Mouse (Mus musculus) spleen, adult 12 weeks (tissue): Measurements from ENCODE around the gene Akr1d1.

ENCODE experiments used
- DNase-seq: peaks from one replicate; pipeline ENCODE4 v3.0.0; 2022; ENCODE audit warnings: low spot score

Gene Akr1d1

GRCm38 (mm10) chr6:37567363-37567762, 37.4 kb downstream of the Akr1d1 start:
- no peak for DNase-seq

DNA sequence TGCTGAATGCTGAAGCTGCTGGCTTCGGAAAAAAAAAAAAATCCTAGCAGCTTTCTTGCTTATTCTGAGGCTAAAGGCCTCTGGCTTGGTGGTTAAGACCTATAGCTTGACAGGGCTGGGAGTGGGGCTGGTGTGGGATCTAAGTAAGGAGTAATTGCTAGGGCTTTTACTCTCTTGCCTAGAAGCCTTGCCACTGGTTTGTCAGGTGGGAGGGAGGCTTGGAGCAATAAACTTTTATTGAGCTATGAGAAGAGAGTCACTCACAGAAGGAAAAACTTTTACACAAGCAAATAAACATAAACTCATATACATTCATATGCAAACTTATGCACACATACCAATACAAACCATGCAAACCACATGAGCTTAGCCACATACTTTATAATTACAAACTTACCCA, 42.0 kb downstream of the Akr1d1 start:
- DNase-seq = no peak

DNA sequence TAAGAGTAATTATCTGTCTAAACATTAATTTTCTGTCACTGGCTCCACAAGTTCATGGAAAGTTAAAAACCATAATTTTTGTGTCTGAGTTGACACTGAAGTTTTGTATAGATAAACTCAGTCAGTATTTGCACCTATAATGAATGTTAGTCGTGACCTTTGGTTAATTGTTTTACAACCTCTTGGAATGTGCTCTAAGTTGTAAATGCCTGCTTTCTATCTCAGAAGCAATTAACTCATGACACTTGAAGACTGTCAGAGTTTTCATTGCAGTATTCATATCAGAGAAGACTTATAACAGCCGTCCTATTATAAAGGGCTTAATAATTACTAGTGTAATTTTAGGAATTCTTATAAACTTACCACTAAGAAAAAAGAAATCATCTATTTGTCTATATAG, 43.0 kb downstream of the Akr1d1 start:
- DNase-seq = no peak

DNA sequence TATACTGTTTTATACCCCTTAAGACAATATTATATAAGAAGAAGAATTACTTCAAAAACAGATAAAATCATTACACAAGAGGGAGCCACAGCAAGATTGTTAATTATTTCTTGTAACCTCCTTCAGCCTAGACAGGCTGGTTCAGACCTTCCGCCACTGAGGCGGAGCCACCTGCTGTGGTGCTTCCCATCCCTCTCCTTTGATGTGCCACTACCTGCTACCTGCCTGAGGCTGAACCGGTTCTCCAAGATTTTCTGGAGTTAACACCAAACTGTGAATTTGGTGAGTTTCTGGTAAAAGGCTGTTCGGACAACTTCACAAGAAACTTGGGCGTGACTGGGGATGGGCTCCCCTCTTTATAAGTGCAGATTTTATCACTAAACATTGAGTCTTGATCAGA, 50.5 kb downstream of the Akr1d1 start:
- DNase-seq = no peak

- peak; percentile 15 for DNase-seq
These were observed 59.5 kb downstream of the Akr1d1 start for GRCm38 (mm10) chr6:37589340-37589962.

GRCm38 (mm10) chr6:37590800-37591199, 60.8 kb downstream of the Akr1d1 start:
- no peak for DNase-seq

DNA sequence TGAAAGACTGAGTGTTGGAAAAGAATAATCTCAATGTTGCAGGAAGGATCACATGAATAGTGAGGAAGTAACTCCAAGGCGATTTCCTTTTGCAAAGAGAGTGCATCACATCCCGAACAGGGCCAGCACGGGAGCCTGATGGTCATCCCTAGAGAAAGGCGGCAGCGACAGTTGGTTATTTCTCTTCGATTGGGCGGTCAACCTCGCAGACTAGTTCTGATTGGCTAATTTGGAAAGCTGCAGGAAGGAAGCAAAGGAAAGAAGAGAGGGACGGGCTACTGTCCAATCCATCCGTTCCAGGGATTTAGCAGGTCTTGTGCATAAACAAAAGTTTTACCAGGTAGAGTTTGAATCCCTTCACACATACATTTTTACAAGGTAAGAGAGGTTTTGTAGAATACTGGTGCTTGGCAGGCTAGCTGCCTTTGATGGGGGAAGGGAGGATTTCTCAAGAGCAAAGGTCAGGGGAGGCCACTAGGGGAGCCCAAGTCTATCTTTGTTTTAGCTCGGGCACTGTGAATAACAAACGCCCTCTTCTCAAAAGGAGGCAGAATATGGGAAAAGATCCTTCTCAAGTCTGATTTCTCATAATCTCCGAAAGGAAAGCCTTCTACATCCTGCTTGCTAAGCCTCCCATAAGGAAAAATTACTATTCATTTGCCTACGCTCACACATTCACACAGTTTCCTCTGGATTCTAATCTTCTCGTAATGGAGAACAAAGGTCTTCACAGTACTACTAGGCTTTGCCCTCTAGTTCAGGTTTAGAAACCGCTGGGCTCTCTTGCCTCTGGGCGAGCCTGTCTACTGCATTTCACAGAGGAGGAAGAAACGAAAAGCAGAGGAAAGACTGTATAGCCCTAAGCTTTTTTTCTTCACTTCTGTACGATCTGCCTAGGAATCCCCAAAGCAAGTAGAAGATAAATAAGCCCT, 62.4 kb downstream of the Akr1d1 start:
- DNase-seq = peak; percentile 17

- DNase-seq = no peak
These were observed 63.0 kb downstream of the Akr1d1 start for GRCm38 (mm10) chr6:37593033-37593374.

GRCm38 (mm10) chr6:37593551-37594089, 63.6 kb downstream of the Akr1d1 start:
- DNase-seq = no peak

DNA sequence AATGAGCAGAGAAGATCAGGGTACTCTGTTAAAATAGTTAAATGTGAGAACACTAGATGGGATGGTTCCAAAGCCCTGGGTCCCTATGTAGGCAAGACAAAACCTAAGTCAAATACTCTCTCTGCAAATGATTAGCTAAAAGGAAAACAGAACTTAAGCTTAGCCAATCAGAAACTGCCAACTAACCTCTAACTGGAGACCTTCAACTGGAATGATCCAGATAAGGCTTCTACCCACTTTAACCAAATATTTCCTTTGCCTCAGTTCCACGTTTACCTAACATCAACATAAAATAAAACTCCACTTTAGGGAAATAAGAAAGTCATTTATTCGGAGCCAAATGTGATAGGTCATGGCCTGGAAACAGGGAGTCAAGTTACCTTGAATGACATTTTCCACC, 67.1 kb downstream of the Akr1d1 start:
- DNase-seq = no peak

- DNase-seq = no peak
These were observed 68.1 kb downstream of the Akr1d1 start for GRCm38 (mm10) chr6:37598033-37598432.

DNA sequence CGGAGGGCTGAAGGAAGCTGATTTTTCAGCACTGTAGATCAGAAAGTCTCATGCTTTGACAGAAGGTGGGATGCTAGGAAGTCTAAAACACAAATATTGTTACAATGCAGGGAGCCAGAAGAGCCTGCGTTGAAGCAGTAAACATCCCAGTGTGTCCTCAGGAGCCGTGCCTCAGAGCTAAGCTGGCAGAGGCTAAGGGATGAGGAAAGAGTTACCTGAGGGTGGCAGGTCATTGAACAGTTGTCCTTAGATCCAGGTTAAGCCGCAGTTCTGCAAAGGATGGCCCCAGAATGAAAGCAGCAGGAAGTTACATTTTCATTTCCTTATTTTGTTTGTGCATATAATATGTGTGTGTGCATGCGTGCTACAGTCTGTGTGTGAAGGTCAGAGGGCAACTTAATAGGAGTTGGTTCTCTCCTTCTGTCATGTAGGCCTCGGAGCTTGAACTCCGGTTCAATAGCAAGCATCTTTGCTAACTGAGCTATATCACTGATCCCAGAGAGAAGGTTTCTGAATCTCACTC, 71.1 kb downstream of the Akr1d1 start:
- no peak for DNase-seq

- DNase-seq = no peak
These were observed 73.1 kb downstream of the Akr1d1 start for GRCm38 (mm10) chr6:37602857-37603765.

DNA sequence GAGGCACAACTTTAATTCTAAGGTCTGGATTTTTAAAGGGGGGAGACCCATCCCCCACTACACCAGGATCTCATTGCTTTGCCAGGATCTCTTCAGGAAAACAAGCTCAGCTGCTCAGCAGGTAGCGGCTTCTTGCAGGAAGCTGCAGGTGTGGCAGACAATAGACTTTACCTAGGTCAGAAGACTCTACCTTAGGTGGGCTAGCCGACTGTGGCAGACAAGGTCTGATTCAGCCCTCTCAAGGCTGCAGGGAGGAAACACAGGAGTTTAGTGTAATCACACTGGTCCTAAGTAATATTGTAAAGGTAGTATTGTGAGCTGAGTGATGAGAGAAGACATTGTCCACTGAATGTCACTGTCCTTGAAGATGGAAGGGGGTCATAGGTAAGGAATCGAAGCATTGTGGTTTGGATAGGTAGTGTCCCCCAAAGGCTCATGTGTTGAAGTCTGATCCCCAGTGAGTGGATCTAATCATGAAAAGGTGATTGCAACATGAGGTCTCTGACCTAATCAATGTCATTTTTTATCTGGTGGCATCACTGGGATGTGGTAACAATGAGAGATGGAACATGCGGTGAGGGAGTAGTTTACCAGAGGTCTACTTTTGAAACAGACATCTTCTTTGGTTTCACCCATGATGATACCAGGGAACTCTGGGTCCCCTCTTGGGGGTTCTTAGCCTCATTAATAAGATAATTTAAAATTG, 74.4 kb downstream of the Akr1d1 start:
- DNase-seq = no peak

DNA sequence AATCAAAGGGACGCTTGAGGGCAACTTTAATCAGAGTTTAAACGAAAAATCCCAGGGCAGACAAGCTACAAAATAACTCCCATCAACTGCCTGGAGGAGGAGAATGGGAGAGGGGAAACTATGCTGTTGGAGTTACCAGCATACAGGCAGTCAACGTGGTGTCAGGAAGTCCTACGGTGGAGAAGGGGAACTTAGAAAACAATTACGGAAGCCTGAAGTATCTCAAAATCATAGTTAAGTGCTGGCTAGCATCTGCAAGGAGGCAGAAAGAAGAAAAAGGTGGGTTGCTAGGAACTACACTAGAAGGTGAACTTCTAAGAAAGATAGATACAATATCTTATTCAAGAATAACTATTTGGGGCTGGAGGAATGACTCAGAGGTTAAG, 74.9 kb downstream of the Akr1d1 start:
- no peak for DNase-seq

- DNase-seq = no peak
These were observed 77.7 kb downstream of the Akr1d1 start for GRCm38 (mm10) chr6:37607511-37608289.

- DNase-seq = no peak
These were observed 82.8 kb downstream of the Akr1d1 start for GRCm38 (mm10) chr6:37612603-37613284.

GRCm38 (mm10) chr6:37615490-37615889, 85.5 kb downstream of the Akr1d1 start:
- no peak for DNase-seq

DNA sequence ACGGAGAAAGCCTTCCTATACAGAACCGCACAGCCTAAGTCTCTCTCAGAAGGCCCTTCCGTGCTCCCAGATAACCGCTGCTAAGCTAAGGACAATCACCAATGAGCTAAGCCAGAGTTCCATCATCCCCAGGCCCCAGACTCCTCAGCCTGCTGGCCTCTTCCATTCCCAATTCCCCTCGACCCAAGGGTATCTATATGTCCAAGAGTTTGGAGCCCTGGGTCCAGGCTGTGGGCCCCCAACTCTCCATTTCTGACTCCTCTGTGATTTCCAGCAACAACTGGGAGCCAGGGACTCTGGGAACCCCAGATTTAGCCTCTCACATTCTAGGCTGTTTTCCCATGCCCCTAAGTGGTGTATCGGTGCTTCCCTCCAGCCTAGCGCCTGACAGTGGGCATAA, 86.2 kb downstream of the Akr1d1 start:
- DNase-seq = no peak

GRCm38 (mm10) chr6:37617431-37618011, 87.5 kb downstream of the Akr1d1 start:
- peak; percentile 11 for DNase-seq
